Mouse (Mus musculus) 3T3-L1 (cell line): Measurements from ENCODE around the gene BC117090.
"Not testable (repeated sequence)": the region's sequence is repeated elsewhere in the genome, so short reads cannot be mapped to it uniquely, and the experiment has no call there.

Experiments
- DNase-seq: peaks from one replicate; pipeline ENCODE4 v3.0.0-alpha.2; 2015; ENCODE audit warnings: low read depth, low spot score

Gene BC117090

DNA sequence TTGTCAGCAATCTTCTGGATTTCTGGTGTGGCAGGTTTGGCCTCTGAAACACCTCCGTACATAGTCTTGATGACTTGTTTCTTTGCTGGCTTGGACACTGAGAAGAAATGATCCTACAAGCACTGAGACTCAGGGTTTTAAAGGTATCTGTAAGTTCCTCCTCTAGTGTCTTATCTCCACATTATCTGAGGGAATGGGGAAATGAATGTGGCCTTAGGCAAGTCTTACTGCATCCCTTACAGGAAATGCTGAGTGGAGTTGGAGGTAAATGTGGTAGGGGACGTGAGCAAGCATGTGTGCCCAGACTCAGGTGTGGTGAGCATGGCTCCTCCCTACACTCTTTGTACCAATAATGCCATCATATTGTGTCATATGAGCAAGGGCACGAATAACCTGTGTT lies at the start of gene BC117090:
TSS of gene BC117090 (minus strand) at position 101 of the 400 bp plus-strand sequence.
- DNase-seq, result peak; percentile 0

GRCm38 (mm10) chr16:36367648-36368047 lies 33.5 kb upstream of the BC117090 start, which contains the start of gene BC100530:
Gene BC100530, minus strand, starts transcription at chr16:36367748.
- DNase-seq, result not testable (repeated sequence)

DNA sequence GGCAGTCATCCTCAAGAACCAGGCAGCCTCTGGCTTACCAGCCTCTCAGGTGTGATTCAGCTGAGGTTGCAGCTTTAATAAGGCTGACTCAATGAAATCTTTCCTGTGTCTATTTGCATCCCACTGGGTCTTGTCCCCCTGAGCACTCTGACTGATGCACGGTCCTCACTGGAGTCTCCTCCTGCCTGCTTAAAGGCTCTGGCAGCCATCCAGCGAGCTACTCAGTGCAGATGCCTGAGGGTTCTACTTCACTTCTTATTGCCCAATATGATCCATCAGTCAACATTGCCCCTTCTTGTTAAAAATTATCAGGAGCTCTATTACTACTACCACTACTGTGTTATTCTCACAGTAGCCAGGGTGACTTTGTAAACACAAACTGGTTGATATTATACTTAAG lies 3.0 kb upstream of the BC117090 start:
- peak; percentile 1 for DNase-seq

DNA sequence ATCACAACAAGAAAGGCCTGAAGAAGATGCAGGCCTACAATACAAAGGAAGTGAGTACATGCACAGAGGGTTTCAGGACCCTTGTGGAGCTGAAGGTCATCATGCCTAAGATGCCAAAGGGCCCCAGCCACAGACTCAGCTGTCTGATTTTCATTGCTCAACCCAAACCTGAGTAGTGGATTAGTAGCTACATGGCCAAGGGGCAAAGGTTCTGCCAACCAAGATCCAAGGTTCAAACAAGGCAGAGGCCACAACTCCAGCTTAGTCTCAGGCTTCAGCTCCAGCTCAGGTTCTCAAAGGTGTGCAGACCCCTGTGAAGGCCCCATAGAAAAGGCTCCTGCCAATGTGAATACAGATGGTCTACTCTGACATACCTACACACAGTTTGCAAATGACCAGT lies 14.8 kb downstream of the BC117090 start:
- DNase-seq, result no peak

- not testable (repeated sequence) for DNase-seq
Observed at GRCm38 (mm10) chr16:36316111-36316510, 18.0 kb downstream of the BC117090 start.

DNA sequence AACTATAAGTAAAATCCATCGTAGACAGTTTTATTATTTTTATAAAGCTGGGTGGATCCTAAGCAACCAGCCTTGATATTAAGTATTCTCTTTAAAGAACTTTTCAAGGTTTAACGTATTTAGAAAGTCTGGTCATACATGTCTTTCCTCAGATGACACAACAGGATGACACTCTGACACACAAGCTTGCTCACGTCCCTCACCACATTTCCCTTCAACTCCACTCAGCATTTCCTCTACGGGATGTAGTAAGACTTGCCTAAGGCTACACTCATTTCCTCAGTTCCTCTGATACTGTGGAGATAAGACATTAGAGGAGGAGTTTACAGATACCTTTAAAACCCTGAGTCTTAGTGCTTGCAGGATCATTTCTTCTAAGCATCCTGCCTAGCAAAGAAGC lies 26.5 kb downstream of the BC117090 start:
- no peak for DNase-seq

DNA sequence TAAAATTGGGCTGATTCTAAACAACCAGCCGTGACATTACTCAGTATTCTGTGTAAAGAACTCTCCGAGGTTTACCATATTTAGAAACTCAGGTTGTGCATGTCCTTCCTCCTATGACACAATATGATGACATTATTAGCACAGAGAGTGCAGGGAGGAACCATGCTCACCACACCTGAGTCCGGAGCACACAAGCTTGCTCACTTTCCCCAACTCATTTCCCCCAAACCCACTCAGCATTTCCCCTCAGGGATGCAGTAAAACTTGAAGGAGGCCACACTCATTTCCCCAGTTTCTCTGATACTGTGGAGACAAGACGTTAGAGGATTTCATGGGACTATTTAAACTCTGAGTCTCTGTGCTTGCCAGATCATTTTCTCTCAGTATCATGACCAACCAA lies 45.0 kb downstream of the BC117090 start:
- DNase-seq, result no peak

DNA sequence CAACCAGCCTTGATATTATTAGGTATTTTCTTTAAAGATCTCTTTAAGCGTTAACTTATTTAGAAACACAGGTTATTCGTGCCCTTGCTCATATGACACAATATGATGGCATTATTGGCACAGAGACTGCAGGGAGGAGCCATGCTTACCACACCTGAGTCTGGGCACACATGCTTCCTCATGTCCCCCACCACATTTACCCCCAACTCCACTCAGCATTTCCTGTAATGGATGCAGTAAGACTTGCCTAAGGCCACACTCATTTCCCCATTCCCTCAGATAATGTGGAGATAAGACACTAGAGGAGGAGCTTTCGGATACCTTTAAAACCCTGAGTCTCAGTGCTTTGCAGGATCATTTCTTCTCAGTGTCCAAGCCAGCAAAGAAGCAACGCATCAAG lies 57.3 kb downstream of the BC117090 start, which contains the start of gene Stfa1:
TSS of gene Stfa1 (plus strand) at position 156 of the 400 bp plus-strand sequence.
- DNase-seq, result not testable (repeated sequence)
